Mouse (Mus musculus) stomach, postnatal 0 days (tissue): ENCODE data around the gene Bivm. TPM values are rescaled to one million over a fixed set of nuclear protein-coding genes. Genes with fewer than 3 reads are reported as not detected.

Experiments
- ATAC-seq: fragments of 200-750 bp; cut with Nextera tagmentation; 2 replicates; pipeline ENCODE4 v1.8.0; 2017; ENCODE audit not compliant: low FRiP score, low TSS enrichment
- DNase-seq: peaks from one replicate; pipeline ENCODE4 v3.0.0-alpha.2; 2016; ENCODE audit warnings: low spot score
- H3K27ac ChIP-seq: fragments of 300-500 bp; sonication (generic); replicated peaks from 2 replicates; pipeline ENCODE4 v1.5.1; 2014; ENCODE audit warnings: mild to moderate bottlenecking, control low read depth
- H3K27me3 ChIP-seq: fragments of 300-500 bp; sonication (generic); 2 replicates; pipeline ENCODE4 v1.6.1; 2014; ENCODE audit warnings: low read length; ENCODE audit not compliant: control insufficient read depth, insufficient read depth
- H3K36me3 ChIP-seq: fragments of 300-500 bp; sonication (generic); 2 replicates; pipeline ENCODE4 v1.6.1; 2014; ENCODE audit warnings: low read length, mixed read lengths; ENCODE audit not compliant: control insufficient read depth, insufficient read depth
- H3K4me1 ChIP-seq: fragments of 300-500 bp; sonication (generic); replicated peaks from 2 replicates; pipeline ENCODE4 v1.6.1; 2014; ENCODE audit warnings: antibody characterized with exemption; ENCODE audit not compliant: control insufficient read depth, insufficient read depth
- H3K4me2 ChIP-seq: fragments of 300-500 bp; sonication (generic); replicated peaks from 2 replicates; pipeline ENCODE4 v1.6.1; 2014; ENCODE audit warnings: low read depth, mild to moderate bottlenecking, control low read depth, moderate library complexity
- H3K4me3 ChIP-seq: fragments of 300-500 bp; sonication (generic); 2 replicates; pipeline ENCODE4 v1.5.1; 2014; ENCODE audit warnings: low read depth, low read length, control low read depth
- H3K9ac ChIP-seq: fragments of 300-500 bp; sonication (generic); 2 replicates; pipeline ENCODE4 v1.6.1; 2014; ENCODE audit warnings: mild to moderate bottlenecking, low read length, control low read depth, mixed read lengths
- H3K9me3 ChIP-seq: fragments of 300-500 bp; sonication (generic); 2 replicates; pipeline ENCODE4 v1.6.1; 2016; ENCODE audit warnings: low read length; ENCODE audit not compliant: control insufficient read depth
- CTCF ChIP-seq: IDR thresholded peaks from 2 replicates; pipeline ENCODE4 v1.5.1; 2016; ENCODE audit warnings: antibody characterized with exemption, low read depth, mild to moderate bottlenecking, moderate library complexity
- EP300 ChIP-seq: optimal IDR thresholded peaks from 2 replicates; pipeline ENCODE3; 2016; ENCODE audit warnings: antibody characterized with exemption
- WGBS: fragments of 180-500 bp; shearing (Covaris S2); extraction: QIAGEN DNeasy Blood & Tissue Kit; methylation state at CpG from one replicate; pipeline ENCODE4 v1.1.7; 2014; 5-methylcytosine and 5-hydroxymethylcytosine counted together
- polyA plus RNA-seq: library from polyadenylated mRNA; unstranded; fragments of >200 nt; fragmentation: Nextera tagmentation; extraction: Ambion mirVana; gene quantifications from 2 replicates; pipeline ENCODE4 v1.2.1, GENCODE M21; 2015

Gene Bivm
- polyA plus RNA-seq, 1 experiment from 2014 or later = 7.4 TPM

- TF ChIP-seq CTCF (peak; percentile 75), EP300 (no peak)
- H3K27me3 ChIP-seq = no peaks in the 10 kb centered on the region
- peak overlapping the region; percentile 83 for H3K9ac ChIP-seq
- peaks cover 3% of the 10 kb centered on the region; the same call in 1 of the 2 replicates for H3K4me1 ChIP-seq
- DNase-seq = peak; percentile 88
- H3K4me3 ChIP-seq = peak overlapping the region; percentile 62
- 2% methylated on average over 39 of the region's 43 CpGs for WGBS
- H3K9me3 ChIP-seq = no peaks in the 10 kb centered on the region
- H3K4me2 ChIP-seq = peak overlapping the region; percentile 83
- peak overlapping the region; percentile 94 for H3K27ac ChIP-seq
- ATAC-seq = peak; percentile 88
- H3K36me3 ChIP-seq = peaks cover 4% of the 10 kb centered on the region
These were observed 680 bp downstream of the Bivm start for GRCm38 (mm10) chr1:44119201-44120073.

DNA sequence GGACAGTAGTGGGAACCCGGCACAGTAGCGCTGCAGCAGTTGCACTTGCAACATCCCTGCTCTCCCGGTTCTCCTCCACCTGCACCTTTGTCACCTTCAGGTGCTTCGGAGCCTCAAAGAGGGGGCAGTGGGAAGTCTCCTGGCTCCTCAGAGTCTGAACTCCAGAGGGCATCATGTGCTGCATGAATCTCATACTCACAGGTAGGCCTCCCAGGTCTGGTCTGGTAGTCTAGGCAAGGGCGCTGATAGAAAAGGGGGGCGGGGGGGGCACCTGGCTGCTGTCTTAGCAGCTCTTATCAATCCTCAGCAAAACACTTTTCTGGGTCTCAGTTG, 1.3 kb downstream of the Bivm start:
- peaks cover 3% of the 10 kb centered on the region; the same call in 1 of the 2 replicates for H3K4me1 ChIP-seq
- H3K9me3 ChIP-seq = no peaks in the 10 kb centered on the region
- H3K36me3 ChIP-seq = peaks cover 4% of the 10 kb centered on the region
- peak overlapping the region; percentile 94 for H3K27ac ChIP-seq
- H3K4me2 ChIP-seq = peak overlapping the region; percentile 83
- 9% methylated on average over 6 of the region's 6 CpGs for WGBS
- TF ChIP-seq EP300 = no peak
- TF ChIP-seq CTCF = no peak
- DNase-seq (no peak), ATAC-seq (peak; percentile 19)
- peak overlapping the region; percentile 62 for H3K4me3 ChIP-seq
- H3K9ac ChIP-seq = peak overlapping the region; percentile 83
- H3K27me3 ChIP-seq = no peaks in the 10 kb centered on the region

DNA sequence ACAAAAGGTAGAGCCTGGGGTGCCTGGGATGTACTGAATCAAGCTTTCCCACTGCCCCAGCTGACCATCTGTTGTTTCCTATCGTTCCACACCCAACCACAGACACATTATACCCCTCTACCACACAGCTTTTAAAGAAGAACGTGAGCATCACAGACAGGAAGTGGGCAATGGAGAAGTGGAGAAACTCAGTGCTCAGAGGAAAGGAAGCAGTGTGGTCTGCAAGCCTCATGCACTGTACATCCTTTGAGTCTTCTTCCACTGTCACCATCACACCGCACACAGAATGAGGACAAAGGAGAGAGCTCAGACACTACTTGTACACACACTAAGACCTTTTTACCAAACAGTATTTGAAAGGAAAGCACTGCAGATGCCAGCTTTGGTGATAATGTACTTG, 3.5 kb downstream of the Bivm start:
- TF ChIP-seq EP300 = no peak
- TF ChIP-seq CTCF = no peak
- no peaks in the 10 kb centered on the region for H3K9me3 ChIP-seq
- no peaks in the 10 kb centered on the region for H3K27me3 ChIP-seq
- no peak overlapping the region for H3K4me2 ChIP-seq
- no peak overlapping the region for H3K27ac ChIP-seq
- H3K36me3 ChIP-seq = no peaks in the 10 kb centered on the region
- peaks cover 3% of the 10 kb centered on the region; the same call in 1 of the 2 replicates for H3K4me1 ChIP-seq
- H3K4me3 ChIP-seq = no peak overlapping the region
- WGBS = 68% methylated on average over 3 of the region's 3 CpGs
- DNase-seq = no peak
- ATAC-seq = no peak
- no peak overlapping the region for H3K9ac ChIP-seq

DNA sequence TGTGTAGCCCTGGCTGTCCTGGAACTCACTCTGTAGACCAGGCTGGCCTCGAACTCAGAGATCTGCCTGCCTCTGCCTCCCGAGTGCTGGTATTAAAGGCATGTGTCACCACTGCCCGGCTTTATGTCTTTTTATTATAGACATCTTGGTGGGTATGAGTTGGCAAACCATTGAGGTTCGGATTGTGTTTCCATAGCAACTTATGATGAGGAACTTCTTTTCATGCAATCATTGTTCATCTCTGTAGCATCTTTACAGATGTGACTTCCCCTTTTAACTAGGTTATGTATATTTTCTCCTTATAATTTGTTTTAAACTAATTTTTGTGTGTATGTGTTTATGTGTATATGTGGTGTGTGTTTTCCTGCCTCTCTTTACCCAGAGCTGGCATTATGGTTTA, 6.8 kb downstream of the Bivm start:
- Histone ChIP-seq H3K4me3 (no peak overlapping the region), H3K36me3 (no peaks in the 10 kb centered on the region), H3K9me3 (no peaks in the 10 kb centered on the region), H3K27ac (no peak overlapping the region), H3K9ac (no peak overlapping the region), H3K4me1 (no peaks in the 10 kb centered on the region), H3K27me3 (no peaks in the 10 kb centered on the region), H3K4me2 (no peak overlapping the region)
- WGBS = 90% methylated on average over 4 of the region's 4 CpGs
- DNase-seq (no peak), ATAC-seq (no peak)
- TF ChIP-seq CTCF = no peak
- TF ChIP-seq EP300 = no peak

GRCm38 (mm10) chr1:44129929-44130581, 11.3 kb downstream of the Bivm start:
- Histone ChIP-seq H3K27ac (no peak overlapping the region), H3K27me3 (no peaks in the 10 kb centered on the region), H3K9me3 (no peaks in the 10 kb centered on the region), H3K4me1 (no peaks in the 10 kb centered on the region), H3K4me3 (no peak overlapping the region), H3K36me3 (no peaks in the 10 kb centered on the region), H3K9ac (no peak overlapping the region), H3K4me2 (no peak overlapping the region)
- ATAC-seq (no peak), DNase-seq (no peak)
- TF ChIP-seq EP300 (no peak), CTCF (no peak)
- WGBS = 58% methylated on average over 4 of the region's 4 CpGs

DNA sequence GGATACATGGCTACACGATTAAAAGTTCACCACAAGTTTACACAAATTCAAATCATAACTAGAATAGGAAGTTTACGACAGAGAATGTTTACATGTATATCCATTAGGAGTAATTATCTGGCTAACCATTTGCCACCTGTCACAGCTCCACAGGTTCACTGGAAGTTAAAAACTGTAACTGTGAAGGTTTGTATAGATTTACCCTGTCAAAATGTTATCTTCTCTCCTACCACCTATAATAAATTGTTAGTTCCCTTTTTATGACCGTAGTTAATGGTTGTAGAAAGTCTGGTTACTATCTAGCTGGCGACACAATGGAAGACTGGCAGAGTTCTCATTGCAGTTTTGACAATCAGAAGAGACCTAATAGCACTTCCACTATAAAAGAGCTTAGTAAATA, 21.5 kb downstream of the Bivm start:
- no peaks in the 10 kb centered on the region for H3K27me3 ChIP-seq
- H3K36me3 ChIP-seq = peaks cover 4% of the 10 kb centered on the region
- no peak overlapping the region for H3K9ac ChIP-seq
- no peak overlapping the region for H3K4me3 ChIP-seq
- H3K4me1 ChIP-seq = no peaks in the 10 kb centered on the region
- WGBS = 49% methylated on average over 4 of the region's 4 CpGs
- ATAC-seq (no peak), DNase-seq (no peak)
- H3K27ac ChIP-seq = no peak overlapping the region
- no peak overlapping the region for H3K4me2 ChIP-seq
- no peaks in the 10 kb centered on the region for H3K9me3 ChIP-seq
- TF ChIP-seq CTCF = no peak
- no peak for TF ChIP-seq EP300
